Mouse (Mus musculus) heart, postnatal 14 days (tissue): ENCODE measurements around the gene Zcchc7. TPM values are rescaled to one million over a fixed set of nuclear protein-coding genes. Genes with fewer than 3 reads are reported as not detected.
A peak's percentile ranks its signal among the peaks of the same experiment; 100 is the strongest.
"Not testable (repeated sequence)": the region's sequence is repeated elsewhere in the genome, so short reads cannot be mapped to it uniquely, and the experiment has no call there.

Experiments used
- DNase-seq, 2 experiments: peaks; one replicate each; pipeline ENCODE4 v3.0.0; 2021 to 2022
- intact Hi-C: fragments of 180-260 bp; cut with DNase I; formaldehyde crosslinking; loops from one replicate; pipeline ENCODE4 v1.15.1; 2025
- total RNA-seq, 2 experiments: library from RNA; stranded (reverse); gene quantifications; 2 replicates each; pipeline ENCODE4 v1.2.3; 2021

Gene Zcchc7
- total RNA-seq, 2 experiments from 2014 or later: 18.6 to 22.0 TPM

- intact Hi-C loops: no loop called here
- DNase-seq: peak; percentile 89 to 91
Measured at GRCm38 (mm10) chr4:44756134-44756951, 666 bp downstream of the Zcchc7 start.

- intact Hi-C loops, DNase-seq: not testable (repeated sequence)
Measured at GRCm38 (mm10) chr4:44757131-44757530, 1.5 kb downstream of the Zcchc7 start.

GRCm38 (mm10) chr4:44774890-44775289 is 19.2 kb downstream of the Zcchc7 start:
- intact Hi-C loops: no loop called here
- no peak for DNase-seq

- intact Hi-C loops: no loop called here
- peak; percentile 11 to 34 for DNase-seq
Measured at GRCm38 (mm10) chr4:44776651-44777050, 21.0 kb downstream of the Zcchc7 start.

- intact Hi-C loops: no loop called here
- no peak for DNase-seq
Measured at GRCm38 (mm10) chr4:44777101-44777500, 21.4 kb downstream of the Zcchc7 start.

- no peak for DNase-seq
- intact Hi-C loops: no loop called here
Measured at GRCm38 (mm10) chr4:44777711-44778110, 22.0 kb downstream of the Zcchc7 start.

- DNase-seq: no peak
- intact Hi-C loops: no loop called here
Measured at GRCm38 (mm10) chr4:44778316-44778715, 22.6 kb downstream of the Zcchc7 start.

GRCm38 (mm10) chr4:44780462-44781157 is 24.9 kb downstream of the Zcchc7 start:
- no peak for DNase-seq

GRCm38 (mm10) chr4:44781494-44781893 is 25.8 kb downstream of the Zcchc7 start:
- no peak for DNase-seq
- intact Hi-C loops: no loop called here

More at GRCm38 (mm10) chr4:44780462-44781157, 24.9 kb downstream of the Zcchc7 start:
- intact Hi-C loops: no loop called here

- no peak for DNase-seq
- intact Hi-C loops: no loop called here
Measured at GRCm38 (mm10) chr4:44783566-44784292, 28.1 kb downstream of the Zcchc7 start.

- intact Hi-C loops: no loop called here
Measured at GRCm38 (mm10) chr4:44812855-44813254, 57.2 kb downstream of the Zcchc7 start.

GRCm38 (mm10) chr4:44813770-44814169 is 58.1 kb downstream of the Zcchc7 start:
- intact Hi-C loops: no loop called here
- no peak for DNase-seq

More at GRCm38 (mm10) chr4:44812855-44813254, 57.2 kb downstream of the Zcchc7 start:
- DNase-seq: no peak

GRCm38 (mm10) chr4:44816584-44816983 is 60.9 kb downstream of the Zcchc7 start:
- no peak for DNase-seq
- intact Hi-C loops: no loop called here

GRCm38 (mm10) chr4:44830609-44831008 is 74.9 kb downstream of the Zcchc7 start:
- no peak for DNase-seq
- intact Hi-C loops: no loop called here

GRCm38 (mm10) chr4:44851835-44852251 is 96.2 kb downstream of the Zcchc7 start:
- no peak for DNase-seq
- intact Hi-C loops: no loop called here

GRCm38 (mm10) chr4:44871591-44871990 is 115.9 kb downstream of the Zcchc7 start:
- intact Hi-C loops: no loop called here
- no peak for DNase-seq

GRCm38 (mm10) chr4:44872048-44872447 is 116.4 kb downstream of the Zcchc7 start:
- DNase-seq: no peak
- intact Hi-C loops: no loop called here

GRCm38 (mm10) chr4:44880065-44880623 is 124.5 kb downstream of the Zcchc7 start:
- intact Hi-C loops: no loop called here
- no peak for DNase-seq

GRCm38 (mm10) chr4:44886143-44886542 is 130.5 kb downstream of the Zcchc7 start:
- intact Hi-C loops: no loop called here
- no peak for DNase-seq

GRCm38 (mm10) chr4:44891344-44891743 is 135.7 kb downstream of the Zcchc7 start:
- DNase-seq: no peak
- intact Hi-C loops: no loop called here
